Mouse (Mus musculus) adrenal gland, adult 10 weeks (tissue): Measurements from ENCODE around the gene Smim26. TPM values are rescaled to one million over a fixed set of nuclear protein-coding genes. Genes with fewer than 3 reads are reported as not detected.

Experiments
- polyA plus RNA-seq: library from polyadenylated mRNA; stranded (reverse); fragments of 350-450 nt; fragmentation: Illumina TruSeq; extraction: RNeasy Lipid Tissue Mini Kit (QIAGEN cat#74804); gene quantifications from one replicate; pipeline ENCODE4 v1.2.3, GENCODE M21; 2014; ENCODE audit warnings: low read depth, low replicate concordance

Gene Smim26
- 41.1 TPM for polyA plus RNA-seq

GRCm38 (mm10) chr2:144593951-144594651, at the start of gene Smim26:
Gene Smim26, plus strand, starts transcription at chr2:144594054.

GRCm38 (mm10) chr2:144550529-144550928, 43.3 kb upstream of the Smim26 start, which contains the start of gene Rbbp9:
Gene Rbbp9, minus strand, starts transcription at chr2:144550869.

GRCm38 (mm10) chr2:144555820-144556552, 37.9 kb upstream of the Smim26 start, which contains the start of gene Sec23b:
Gene Sec23b, plus strand, starts transcription at chr2:144556229.

GRCm38 (mm10) chr2:144599831-144600687, 6.2 kb downstream of the Smim26 start, which contains the start of gene Dtd1:
Gene Dtd1, plus strand, starts transcription at chr2:144599897.

Other genes with a start within 250 kb of the Smim26 start
- 10.1 TPM for gene Kat14, start 225.1 kb upstream of the Smim26 start, polyA plus RNA-seq
- gene Pet117, start 225.1 kb upstream of the Smim26 start, polyA plus RNA-seq: 8.5 TPM
- 5.9 TPM for gene Dzank1, start 66.6 kb upstream of the Smim26 start, polyA plus RNA-seq
- gene Polr3f, start 66.3 kb upstream of the Smim26 start, polyA plus RNA-seq: 54.4 TPM
- 126 TPM for gene Rbbp9, start 43.2 kb upstream of the Smim26 start, polyA plus RNA-seq
- 134 TPM for gene Sec23b, start 37.8 kb upstream of the Smim26 start, polyA plus RNA-seq
- gene Dtd1, start 5.8 kb downstream of the Smim26 start, polyA plus RNA-seq: 18.3 TPM
- not detected for gene Scp2d1, start 229.6 kb downstream of the Smim26 start, polyA plus RNA-seq